Mouse (Mus musculus) myocyte (in vitro differentiated cells): ENCODE measurements around the gene Ltb4r1. TPM values are rescaled to one million over a fixed set of nuclear protein-coding genes. Genes with fewer than 3 reads are reported as not detected.

Source experiments
- H3K27me3 ChIP-seq: one replicate; pipeline ENCODE4 v1.6.1; 2011; ENCODE audit not compliant: control insufficient read depth, insufficient read depth, insufficient read length
- H3K36me3 ChIP-seq: one replicate; pipeline ENCODE4 v1.6.1; 2011; ENCODE audit not compliant: control insufficient read depth, insufficient read depth
- H3K4me2 ChIP-seq: one replicate; pipeline ENCODE4 v1.6.1; 2011; ENCODE audit warnings: low read depth, control low read depth
- H3K4me3 ChIP-seq: one replicate; pipeline ENCODE4 v1.5.1; 2011; ENCODE audit warnings: mild to moderate bottlenecking, control low read depth, moderate library complexity
- H3K79me2 ChIP-seq: one replicate; pipeline ENCODE4 v1.6.1; 2011; ENCODE audit not compliant: control insufficient read depth, insufficient read depth
- H3ac ChIP-seq: one replicate; pipeline ENCODE4 v1.6.1; 2011; ENCODE audit not compliant: control insufficient read depth, insufficient read length
- CEBPB ChIP-seq: IDR thresholded peaks from 2 replicates; pipeline ENCODE4 v1.6.1; 2011; ENCODE audit warnings: mild to moderate bottlenecking, moderate library complexity; ENCODE audit not compliant: poor library complexity, insufficient read depth, severe bottlenecking
- E2F4 ChIP-seq: IDR thresholded peaks from one replicate; pipeline ENCODE4 v1.6.1; 2011; ENCODE audit warnings: mild to moderate bottlenecking, control low read depth, moderate library complexity; ENCODE audit not compliant: insufficient read depth
- MAX ChIP-seq: IDR thresholded peaks from one replicate; pipeline ENCODE4 v1.6.1; 2011; ENCODE audit warnings: low read depth, mild to moderate bottlenecking, control low read depth
- MYOD1 ChIP-seq, 3 experiments: IDR thresholded peaks; one replicate each; pipeline ENCODE4 v1.6.1; 2011; ENCODE audit warnings: control low read depth in 2 of 3, low read depth in 2 of 3, mild to moderate bottlenecking in 2 of 3, moderate library complexity in 1 of 3; ENCODE audit not compliant: insufficient read length in 2 of 3, control insufficient read depth in 1 of 3
- MYOG ChIP-seq, 3 experiments: IDR thresholded peaks; one replicate each; pipeline ENCODE4 v1.6.1; 2011; ENCODE audit warnings: control low read depth in 2 of 3, low read depth in 2 of 3, mild to moderate bottlenecking in 2 of 3; ENCODE audit not compliant: insufficient read length in 2 of 3, control insufficient read depth in 1 of 3, insufficient read depth in 1 of 3
- POLR2A ChIP-seq: IDR thresholded peaks from one replicate; pipeline ENCODE4 v1.6.1; 2011; ENCODE audit warnings: low read depth, mild to moderate bottlenecking, control low read depth, moderate library complexity; ENCODE audit not compliant: insufficient read length
- POLR2AphosphoS2 ChIP-seq: IDR thresholded peaks from one replicate; pipeline ENCODE4 v1.6.1; 2011; ENCODE audit warnings: low read depth, control low read depth; ENCODE audit not compliant: insufficient read length
- REST ChIP-seq: IDR thresholded peaks from one replicate; pipeline ENCODE4 v1.6.1; 2011; ENCODE audit warnings: mild to moderate bottlenecking, control low read depth, moderate library complexity; ENCODE audit not compliant: insufficient read depth, insufficient read length
- SRF ChIP-seq: IDR thresholded peaks from one replicate; pipeline ENCODE4 v1.6.1; 2011; ENCODE audit warnings: low read depth; ENCODE audit not compliant: control insufficient read depth, insufficient read length
- TCF12 ChIP-seq: IDR thresholded peaks from one replicate; pipeline ENCODE4 v1.6.1; 2011; ENCODE audit warnings: mild to moderate bottlenecking, control low read depth; ENCODE audit not compliant: poor library complexity, insufficient read depth, severe bottlenecking
- TCF3 ChIP-seq: IDR thresholded peaks from one replicate; pipeline ENCODE4 v1.6.1; 2011; ENCODE audit warnings: low read depth, control low read depth; ENCODE audit not compliant: insufficient read length
- USF1 ChIP-seq: IDR thresholded peaks from one replicate; pipeline ENCODE4 v1.6.1; 2011; ENCODE audit warnings: low read depth, mild to moderate bottlenecking, control low read depth, moderate library complexity
- polyA plus RNA-seq: library from polyadenylated mRNA; unstranded; fragments of >200 nt; fragmentation: generic; extraction: Trizol; gene quantifications from one replicate; pipeline ENCODE4 v1.2.1, GENCODE M21; 2012; ENCODE audit warnings: missing spikeins

The Ltb4r1 gene
- polyA plus RNA-seq, 1 experiment, result 0.04 TPM

DNA sequence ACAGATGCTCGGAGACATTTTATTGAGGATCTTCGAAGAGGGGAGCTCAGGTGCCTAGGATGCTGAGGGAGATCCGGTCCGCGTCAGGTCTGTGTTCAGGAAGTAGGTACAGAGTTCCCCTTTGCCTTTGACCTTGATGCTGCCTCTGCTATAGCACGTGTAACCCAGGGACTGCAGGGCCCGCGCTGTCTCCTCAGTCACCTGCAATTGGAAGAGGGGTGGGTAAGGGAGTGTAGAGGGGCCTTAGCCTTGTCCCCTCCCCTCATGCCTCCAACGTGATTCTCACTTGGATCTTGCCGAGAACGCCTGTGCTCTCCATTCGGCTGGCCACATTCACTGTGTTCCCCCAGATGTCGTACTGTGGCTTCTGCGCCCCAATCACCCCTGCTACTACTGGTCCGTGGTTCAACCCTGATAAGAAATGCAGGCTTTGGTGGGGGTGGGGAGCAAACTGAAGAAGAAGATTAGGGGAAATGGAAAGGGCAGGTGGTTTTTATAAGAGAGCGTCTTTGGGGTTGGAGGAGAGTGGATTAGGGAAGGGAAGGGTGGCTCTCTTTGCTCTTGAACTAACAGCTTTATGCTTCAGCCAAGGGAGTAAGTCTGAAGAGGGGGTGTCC, 3.4 kb downstream of the Ltb4r1 start:
- no peak overlapping the region for H3ac ChIP-seq
- H3K36me3 ChIP-seq, result no peaks in the 10 kb centered on the region
- no peaks in the 10 kb centered on the region for H3K79me2 ChIP-seq
- peaks cover 68% of the 10 kb centered on the region for H3K27me3 ChIP-seq
- no peak overlapping the region for H3K4me2 ChIP-seq
- no peak overlapping the region for H3K4me3 ChIP-seq
- TF ChIP-seq POLR2A, result no peak
- TF ChIP-seq MYOG (IDR thresholded peaks at IDR 0.05; ENCODE audit: control insufficient read depth in 1 of 3, insufficient read depth in 1 of 3, insufficient read length in 2 of 3, low read depth in 2 of 3), result no peak
- TF ChIP-seq TCF12, result no peak
- TF ChIP-seq REST, result no peak
- TF ChIP-seq USF1, result no peak
- TF ChIP-seq MAX, result no peak
- no peak for TF ChIP-seq POLR2AphosphoS2
- TF ChIP-seq SRF, result no peak
- no peak for TF ChIP-seq CEBPB
- no peak for TF ChIP-seq E2F4
- no peak for TF ChIP-seq TCF3
- no peak for TF ChIP-seq MYOD1 (IDR thresholded peaks at IDR 0.05; ENCODE audit: control insufficient read depth in 1 of 3, insufficient read length in 2 of 3, low read depth in 2 of 3)

- no peaks in the 10 kb centered on the region for H3K36me3 ChIP-seq
- no peak overlapping the region for H3ac ChIP-seq
- no peaks in the 10 kb centered on the region for H3K79me2 ChIP-seq
- H3K4me2 ChIP-seq, result no peak overlapping the region
- H3K4me3 ChIP-seq, result no peak overlapping the region
- H3K27me3 ChIP-seq, result peaks cover 34% of the 10 kb centered on the region
- TF ChIP-seq CEBPB (no peak), POLR2AphosphoS2 (no peak), MYOG (IDR thresholded peaks at IDR 0.05; ENCODE audit: control insufficient read depth in 1 of 3, insufficient read depth in 1 of 3, insufficient read length in 2 of 3, low read depth in 2 of 3) (no peak), SRF (no peak), REST (no peak), TCF3 (no peak), E2F4 (no peak), MAX (no peak), MYOD1 (IDR thresholded peaks at IDR 0.05; ENCODE audit: control insufficient read depth in 1 of 3, insufficient read length in 2 of 3, low read depth in 2 of 3) (no peak), TCF12 (no peak), POLR2A (no peak), USF1 (no peak)
Observed at GRCm38 (mm10) chr14:55776711-55777110, 10.9 kb downstream of the Ltb4r1 start.

DNA sequence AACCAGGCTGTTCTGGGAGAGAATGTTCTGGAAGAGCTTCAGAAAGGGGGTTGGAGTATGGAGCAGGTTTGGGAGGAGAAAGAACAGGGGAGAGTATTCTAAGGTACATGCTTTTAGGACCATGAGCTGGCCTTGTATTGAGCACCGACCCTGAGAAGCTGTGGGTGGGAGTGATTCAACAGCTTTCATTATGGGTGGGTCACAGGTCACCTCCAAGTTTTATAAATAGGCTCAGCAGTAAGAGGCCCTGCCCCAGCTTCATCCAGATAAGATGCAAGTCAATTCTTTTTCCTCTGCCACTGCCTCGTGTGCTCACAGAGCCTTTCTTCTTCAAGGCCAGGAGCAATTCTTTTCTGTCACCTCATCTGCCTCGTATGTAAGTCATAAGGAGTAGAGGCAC, 11.4 kb downstream of the Ltb4r1 start:
- no peak overlapping the region for H3ac ChIP-seq
- H3K79me2 ChIP-seq, result no peaks in the 10 kb centered on the region
- no peak overlapping the region for H3K4me3 ChIP-seq
- no peak for TF ChIP-seq E2F4
- TF ChIP-seq POLR2A, result no peak
- TF ChIP-seq REST, result no peak
- no peaks in the 10 kb centered on the region for H3K36me3 ChIP-seq
- H3K4me2 ChIP-seq, result no peak overlapping the region
- peaks cover 30% of the 10 kb centered on the region for H3K27me3 ChIP-seq

DNA sequence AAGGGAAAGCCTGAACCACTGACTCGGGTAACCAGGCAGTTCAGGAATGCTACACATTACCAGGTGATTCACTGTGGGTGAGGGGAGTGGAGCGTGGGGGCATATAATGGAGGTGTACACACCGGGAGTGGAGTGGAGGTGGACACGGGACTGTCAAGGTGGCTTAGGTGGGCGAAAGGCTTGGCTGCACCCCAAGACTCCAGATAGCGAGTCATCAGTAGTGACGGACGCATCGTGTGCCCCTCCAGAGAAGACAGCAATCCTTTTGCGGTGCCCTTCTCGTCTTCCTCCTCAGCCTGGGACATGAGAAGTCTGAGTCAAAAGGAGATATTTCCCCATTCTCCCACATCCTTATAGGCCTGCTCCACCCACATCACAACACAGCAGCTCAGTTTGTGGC, 12.0 kb downstream of the Ltb4r1 start:
- TF ChIP-seq POLR2AphosphoS2 (no peak), MAX (no peak), MYOG (IDR thresholded peaks at IDR 0.05; ENCODE audit: control insufficient read depth in 1 of 3, insufficient read depth in 1 of 3, insufficient read length in 2 of 3, low read depth in 2 of 3) (no peak), E2F4 (no peak), POLR2A (no peak)
- H3K27me3 ChIP-seq, result peaks cover 24% of the 10 kb centered on the region
- H3ac ChIP-seq, result no peak overlapping the region
- no peak overlapping the region for H3K4me3 ChIP-seq
- H3K36me3 ChIP-seq, result no peaks in the 10 kb centered on the region
- H3K79me2 ChIP-seq, result no peaks in the 10 kb centered on the region
- H3K4me2 ChIP-seq, result no peak overlapping the region

DNA sequence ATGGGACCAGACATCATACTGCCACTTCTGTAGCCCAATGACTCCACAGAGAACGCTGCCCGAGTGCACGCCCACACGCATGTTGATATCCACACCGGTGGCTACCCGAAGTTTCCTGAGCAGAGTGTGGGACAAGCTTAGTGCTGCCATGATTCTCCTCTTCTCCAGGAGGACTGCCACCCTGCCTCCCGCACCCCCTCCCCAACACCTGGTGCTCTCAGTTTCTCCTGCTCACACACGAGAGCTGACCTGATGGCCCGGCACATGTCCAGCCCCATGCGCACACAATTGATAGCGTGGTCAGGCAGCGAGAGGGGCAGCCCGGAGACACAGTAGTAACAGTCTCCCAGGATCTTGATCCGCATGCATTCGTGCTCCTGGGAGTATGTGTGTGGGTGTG, 12.9 kb downstream of the Ltb4r1 start:
- TF ChIP-seq USF1, result no peak
- Histone ChIP-seq H3K4me2 (no peak overlapping the region), H3K79me2 (no peaks in the 10 kb centered on the region), H3K36me3 (no peaks in the 10 kb centered on the region), H3ac (no peak overlapping the region), H3K27me3 (peaks cover 18% of the 10 kb centered on the region), H3K4me3 (no peak overlapping the region)

GRCm38 (mm10) chr14:55779656-55780055, 13.9 kb downstream of the Ltb4r1 start:
- no peak for TF ChIP-seq TCF3
- no peak for TF ChIP-seq TCF12
- TF ChIP-seq POLR2AphosphoS2, result no peak
- TF ChIP-seq E2F4, result no peak
- no peak for TF ChIP-seq POLR2A
- Histone ChIP-seq H3K27me3 (peaks cover 12% of the 10 kb centered on the region), H3K36me3 (no peaks in the 10 kb centered on the region), H3ac (no peak overlapping the region), H3K4me2 (no peak overlapping the region), H3K79me2 (no peaks in the 10 kb centered on the region), H3K4me3 (no peak overlapping the region)
